Mouse (Mus musculus) CH12.LX (cell line): ENCODE data around the gene Dkk3. TPM values are rescaled to one million over a fixed set of nuclear protein-coding genes. Genes with fewer than 3 reads are reported as not detected.

Experiments
- DNase-seq: peaks from one replicate; pipeline ENCODE4 v3.0.0-alpha.2; 2013; ENCODE audit errors: extremely low read depth
- H3K27ac ChIP-seq: 2 replicates; pipeline ENCODE4 v1.5.1; 2012; ENCODE audit warnings: low read depth, mild to moderate bottlenecking, control low read depth, moderate library complexity; ENCODE audit not compliant: insufficient read depth
- H3K27me3 ChIP-seq: replicated peaks from 2 replicates; pipeline ENCODE3; 2012; ENCODE audit warnings: inconsistent platforms
- H3K36me3 ChIP-seq, 2 experiments: replicated peaks in 1 of 2; 2 replicates each; pipeline versions ENCODE3 to v1.6.1; 2012; ENCODE audit warnings: inconsistent platforms in 1 of 2, low read length in 1 of 2, mild to moderate bottlenecking in 1 of 2, mixed read lengths in 1 of 2, moderate library complexity in 1 of 2; ENCODE audit not compliant: control insufficient read depth in 1 of 2, insufficient read depth in 1 of 2
- H3K4me1 ChIP-seq, 2 experiments: 2 replicates each; pipeline ENCODE4 v1.6.1; 2012; ENCODE audit warnings: inconsistent platforms in 1 of 2, moderate library complexity in 1 of 2; ENCODE audit not compliant: insufficient read depth in 2 of 2, control insufficient read depth in 1 of 2
- H3K4me2 ChIP-seq: 2 replicates; pipeline ENCODE4 v1.6.1; 2012; ENCODE audit warnings: low read depth, mild to moderate bottlenecking, control low read depth; ENCODE audit not compliant: poor library complexity, insufficient read depth, severe bottlenecking
- H3K4me3 ChIP-seq, 3 experiments: fragments of 150-350 bp in 1 of 3; sonication (generic) in 1 of 3; replicated peaks in 1 of 3; 2 replicates each; pipeline versions ENCODE3 to v1.5.1; 2011 to 2012; ENCODE audit warnings: low read depth in 2 of 3, low read length in 2 of 3, mild to moderate bottlenecking in 2 of 3, moderate library complexity in 2 of 3, control low read depth in 1 of 3, improper control_type of control experiment in 1 of 3, inconsistent platforms in 1 of 3, mixed read lengths in 1 of 3; ENCODE audit not compliant: poor library complexity in 1 of 3
- H3K79me2 ChIP-seq: replicated peaks from 2 replicates; pipeline ENCODE4 v1.6.1; 2012; ENCODE audit warnings: mild to moderate bottlenecking, moderate library complexity; ENCODE audit not compliant: control insufficient read depth, poor library complexity, insufficient read depth, severe bottlenecking; ENCODE audit errors: extremely low read depth
- H3K9ac ChIP-seq: 2 replicates; pipeline ENCODE4 v1.6.1; 2012; ENCODE audit warnings: low read depth, mild to moderate bottlenecking, control low read depth, moderate library complexity; ENCODE audit not compliant: insufficient read depth
- H3K9me3 ChIP-seq: replicated peaks from 2 replicates; pipeline ENCODE3; 2012; ENCODE audit warnings: low read length, inconsistent platforms, mixed read lengths
- BHLHE40 ChIP-seq: IDR thresholded peaks from 2 replicates; pipeline ENCODE4 v1.6.1; 2011; ENCODE audit warnings: mild to moderate bottlenecking, low read depth, low read length, improper control_type of control experiment
- CHD1 ChIP-seq: IDR thresholded peaks from 2 replicates; pipeline ENCODE4 v1.6.1; 2012; ENCODE audit warnings: low read depth, low read length, improper control_type of control experiment, inconsistent platforms
- CTCF ChIP-seq, 2 experiments: IDR thresholded peaks in 1 of 2; conservative IDR thresholded peaks in 1 of 2; 2 replicates each; pipeline ENCODE4 v1.5.1; 2011 to 2012; ENCODE audit warnings: low read depth in 2 of 2, low read length in 2 of 2, improper control_type of control experiment in 1 of 2, inconsistent platforms in 1 of 2, mild to moderate bottlenecking in 1 of 2, moderate library complexity in 1 of 2
- EP300 ChIP-seq: IDR thresholded peaks from 2 replicates; pipeline ENCODE4 v1.6.1; 2011; ENCODE audit warnings: low read length, improper control_type of control experiment
- HCFC1 ChIP-seq: IDR thresholded peaks from 2 replicates; pipeline ENCODE4 v1.6.1; 2012; ENCODE audit warnings: low read depth, mild to moderate bottlenecking, inconsistent platforms, low read length, improper control_type of control experiment
- JUND ChIP-seq: conservative IDR thresholded peaks from 2 replicates; pipeline ENCODE4 v1.6.1; 2011; ENCODE audit warnings: low read depth, low read length, improper control_type of control experiment
- MAX ChIP-seq: IDR thresholded peaks from 2 replicates; pipeline ENCODE4 v1.6.1; 2011; ENCODE audit warnings: low read length, improper control_type of control experiment
- MYC ChIP-seq: IDR thresholded peaks from 2 replicates; pipeline ENCODE4 v1.6.1; 2011; ENCODE audit warnings: low read depth, mild to moderate bottlenecking, improper control_type of control experiment, low read length
- PAX5 ChIP-seq: IDR thresholded peaks from 2 replicates; pipeline ENCODE4 v1.6.1; 2012; ENCODE audit warnings: low read length, inconsistent platforms, mixed read lengths
- POLR2A ChIP-seq: IDR thresholded peaks from 2 replicates; pipeline ENCODE4 v1.6.1; 2011; ENCODE audit warnings: low read depth, mild to moderate bottlenecking, improper control_type of control experiment, low read length
- RCOR1 ChIP-seq: conservative IDR thresholded peaks from 2 replicates; pipeline ENCODE4 v1.6.1; 2012; ENCODE audit warnings: low read depth, mild to moderate bottlenecking, inconsistent platforms, low read length, improper control_type of control experiment
- SMC3 ChIP-seq: IDR thresholded peaks from 2 replicates; pipeline ENCODE4 v1.6.1; 2011; ENCODE audit warnings: low read depth, low read length, improper control_type of control experiment
- USF1 ChIP-seq: IDR thresholded peaks from 2 replicates; pipeline ENCODE4 v1.6.1; 2014; ENCODE audit warnings: low read depth, mild to moderate bottlenecking, inconsistent platforms, low read length, improper control_type of control experiment
- ZKSCAN1 ChIP-seq: IDR thresholded peaks from 2 replicates; pipeline ENCODE4 v1.6.1; 2012; ENCODE audit warnings: low read depth, inconsistent platforms, low read length, improper control_type of control experiment, borderline replicate concordance
- ZMIZ1 ChIP-seq: IDR thresholded peaks from 2 replicates; pipeline ENCODE4 v1.6.1; 2012; ENCODE audit warnings: low read depth, mild to moderate bottlenecking, inconsistent platforms, low read length, improper control_type of control experiment
- dilution Hi-C: fragments of 300-500 bp; cut with MboI; formaldehyde crosslinking; loops from 2 replicates; pipeline ENCODE4 v1.14.3; 2020; ENCODE audit warnings: low sequenced_read_pairs; ENCODE audit not compliant: extremely low pct_unique_long_range_greater_than_20kb, extremely low pct_ligation_motif_present
- in situ Hi-C: fragments of 300-500 bp; cut with MboI; formaldehyde crosslinking; loops from 3 replicates; pipeline ENCODE4 v1.14.3; 2019; ENCODE audit warnings: low sequenced_read_pairs, low pct_ligation_motif_present, low pct_unique_long_range_greater_than_20kb, mixed read lengths
- polyA plus RNA-seq: library from polyadenylated mRNA; unstranded; fragments of >175 nt; gene quantifications from 2 replicates; pipeline ENCODE4 v1.2.1, GENCODE M21; 2012; ENCODE audit warnings: low read depth; ENCODE audit not compliant: insufficient read length
- total RNA-seq, 2 experiments: library from RNA; depleted of rRNA; stranded (reverse); fragments of 300-350 nt in 1 of 2; fragments of >200 nt in 1 of 2; gene quantifications; 2 replicates each; pipeline ENCODE4 v1.2.3; 2012 to 2014

Dkk3 gene
- total and polyA plus RNA-seq, 3 experiments: 0.38 to 0.55 (median 0.54) TPM

DNA sequence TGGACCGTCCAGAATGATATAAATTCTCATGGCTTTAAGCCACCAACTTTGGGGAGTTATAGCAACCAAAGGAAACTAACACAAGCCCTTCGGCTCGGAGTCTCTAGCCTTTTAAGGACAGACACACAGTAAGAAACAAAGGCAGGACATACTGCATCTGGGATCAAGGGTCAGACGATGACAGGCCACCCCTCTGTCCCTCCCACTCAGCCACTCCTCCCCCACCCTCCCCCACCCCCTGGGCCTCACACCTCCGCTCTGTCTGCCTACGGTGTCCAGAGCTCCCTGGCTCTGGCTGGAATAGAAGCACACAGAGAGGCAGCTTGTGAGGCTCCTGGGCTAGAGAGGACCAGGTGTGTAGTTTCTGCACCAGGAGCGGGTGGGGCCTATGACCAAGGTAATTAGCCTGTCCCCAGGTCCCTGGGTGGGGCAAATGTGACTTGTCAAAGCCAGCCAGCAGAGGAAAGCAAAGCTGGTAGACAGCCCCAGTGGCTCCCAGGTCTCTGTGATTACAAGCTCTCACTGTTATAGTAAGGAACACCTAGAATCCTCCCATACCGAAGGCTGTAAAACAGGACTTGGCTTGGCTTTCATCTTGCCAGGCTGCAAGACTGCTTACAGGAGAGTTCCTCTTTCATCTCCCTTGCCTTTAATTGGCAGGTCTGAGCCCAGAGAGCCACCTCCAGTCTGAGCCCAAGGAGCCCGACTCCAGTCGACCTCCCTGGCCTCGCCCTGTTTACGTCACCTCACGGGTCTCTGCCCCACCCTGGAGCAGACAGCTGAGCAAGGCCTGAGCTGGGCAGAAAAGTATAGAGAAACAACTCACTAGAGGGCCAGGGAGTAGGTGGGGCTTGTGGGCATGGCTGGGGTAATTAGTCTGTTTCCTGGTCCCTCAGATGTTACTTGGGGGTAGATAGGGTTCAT is 28.9 kb upstream of the Dkk3 start:
- Histone ChIP-seq H3K4me3 (no peak overlapping the region), H3K36me3 (no peaks in the 10 kb centered on the region), H3K9me3 (peaks cover 5% of the 10 kb centered on the region), H3K9ac (no peak overlapping the region), H3K27ac (no peak overlapping the region), H3K4me1 (no peaks in the 10 kb centered on the region), H3K27me3 (no peaks in the 10 kb centered on the region)
- dilution Hi-C loops: no loop called here
- TF ChIP-seq BHLHE40 (no peak), RCOR1 (no peak), ZKSCAN1 (no peak), EP300 (no peak), CTCF (conservative IDR thresholded peaks at IDR 0.05 in 1 of 2, IDR thresholded peaks at IDR 0.05 in 1 of 2; ENCODE audit: low read depth in 2 of 2, low read length in 2 of 2) (no peak), JUND (no peak), MAX (no peak)
- TF ChIP-seq, all 38 proteins: peak for 0
- no peak for DNase-seq
- H3K4me2 ChIP-seq: no peak overlapping the region
- H3K79me2 ChIP-seq: no peaks in the 10 kb centered on the region
- in situ Hi-C loops: loop anchor here (10.0 kb wide), 1 partner anchor 103 kb away; no protein-coding TSS in a partner anchor

DNA sequence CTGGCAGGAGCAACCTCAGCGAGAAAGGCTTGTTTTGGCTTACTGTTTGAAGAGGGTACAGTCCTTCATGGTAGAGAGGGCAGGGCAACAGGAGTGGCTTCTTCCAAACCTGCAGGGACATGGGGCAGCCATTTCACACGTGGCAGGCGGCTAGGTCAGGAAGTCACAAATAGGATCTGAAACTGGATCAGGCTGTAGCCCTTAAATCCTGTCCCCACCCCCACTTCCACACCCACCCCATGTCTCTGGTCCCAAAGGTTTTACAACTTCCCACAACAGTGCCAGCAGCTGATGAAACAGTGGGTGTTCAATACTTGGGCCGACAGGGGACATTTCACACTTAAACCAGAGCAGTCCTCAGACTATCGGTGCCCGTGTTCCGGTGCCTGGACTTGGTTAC is 28.0 kb upstream of the Dkk3 start:
- Histone ChIP-seq H3K36me3 (no peaks in the 10 kb centered on the region), H3K4me3 (no peak overlapping the region), H3K9ac (no peak overlapping the region), H3K27me3 (no peaks in the 10 kb centered on the region), H3K4me2 (no peak overlapping the region), H3K9me3 (peaks cover 5% of the 10 kb centered on the region), H3K4me1 (no peaks in the 10 kb centered on the region), H3K79me2 (no peaks in the 10 kb centered on the region), H3K27ac (no peak overlapping the region)
- in situ Hi-C loops: loop anchor here (10.0 kb wide), 1 partner anchor 102 kb away; no protein-coding TSS in a partner anchor
- DNase-seq: no peak
- dilution Hi-C loops: no loop called here
- TF ChIP-seq USF1: no peak
- no peak for TF ChIP-seq EP300
- no peak for TF ChIP-seq BHLHE40
- TF ChIP-seq PAX5: no peak
- TF ChIP-seq POLR2A: no peak
- no peak for TF ChIP-seq ZMIZ1
- no peak for TF ChIP-seq CHD1
- TF ChIP-seq HCFC1: no peak
- no peak for TF ChIP-seq RCOR1
- no peak for TF ChIP-seq MYC
- TF ChIP-seq SMC3: no peak
- TF ChIP-seq, all 38 proteins: peak for 0
